Mouse (Mus musculus) urinary bladder, postnatal 14 days (tissue): ENCODE data around the gene Anpep.

Experiments used
- DNase-seq: peaks from one replicate; pipeline ENCODE4 v3.0.0; 2021; ENCODE audit warnings: low spot score

Anpep gene

GRCm38 (mm10) chr7:79866294-79867000 lies 5.6 kb upstream of the Anpep start:
- no peak for DNase-seq

- no peak for DNase-seq
These were observed 935 bp upstream of the Anpep start for GRCm38 (mm10) chr7:79861794-79862193.

DNA sequence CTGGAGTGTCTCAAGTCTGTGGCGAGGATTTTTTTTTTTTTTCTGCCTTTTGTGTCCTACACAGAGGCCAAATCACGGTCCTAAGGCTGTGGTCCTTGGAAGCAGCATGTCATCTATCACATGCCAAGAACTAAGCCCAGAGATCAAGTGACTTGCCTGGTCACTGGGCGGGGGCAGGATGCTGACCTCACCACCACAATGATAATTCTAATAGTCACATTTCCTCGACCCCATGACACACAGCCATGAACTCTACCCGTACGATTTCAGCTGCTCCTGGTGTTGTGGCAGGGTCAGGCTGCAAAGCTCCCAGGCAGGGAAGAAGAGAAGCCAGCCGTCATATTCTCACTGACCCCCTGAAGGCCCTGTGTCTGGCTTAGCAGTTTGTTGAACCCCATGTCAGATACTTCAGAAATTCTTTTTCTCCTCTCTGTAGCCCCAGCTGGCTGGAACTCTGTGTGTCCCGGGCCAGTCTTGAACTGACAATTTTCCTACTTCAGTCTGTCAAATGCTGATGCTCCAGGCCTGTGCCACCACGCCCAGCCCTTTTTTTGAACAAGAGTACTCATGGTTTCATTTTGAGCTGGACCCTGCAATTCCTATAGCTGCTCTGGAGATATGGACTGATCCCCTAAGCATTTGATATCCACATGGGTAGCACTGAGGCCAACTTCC lies 1.8 kb downstream of the Anpep start:
- no peak for DNase-seq

GRCm38 (mm10) chr7:79858202-79858934 lies 2.5 kb downstream of the Anpep start:
- DNase-seq = peak; percentile 32

DNA sequence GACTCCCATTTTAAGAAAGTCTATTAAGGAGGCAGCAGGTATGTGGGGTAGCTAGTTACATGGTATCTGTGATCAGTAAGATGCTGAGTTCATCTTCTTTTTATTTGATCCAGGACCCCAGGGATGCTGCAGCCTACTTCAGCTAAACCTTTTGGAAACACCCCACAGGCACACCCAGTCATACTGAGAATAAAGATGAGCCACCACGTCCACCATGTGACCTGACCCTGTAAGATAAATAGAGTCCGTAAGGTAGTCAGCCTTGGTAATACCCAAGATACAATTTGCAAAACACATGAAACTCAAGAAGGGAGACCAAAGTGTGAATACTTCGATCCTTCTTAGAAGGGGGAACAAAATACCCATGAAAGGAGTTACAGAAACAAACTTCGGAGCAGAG lies 4.6 kb downstream of the Anpep start:
- DNase-seq = no peak

- peak; percentile 51 for DNase-seq
These were observed 13.1 kb downstream of the Anpep start for GRCm38 (mm10) chr7:79847456-79848451.

DNA sequence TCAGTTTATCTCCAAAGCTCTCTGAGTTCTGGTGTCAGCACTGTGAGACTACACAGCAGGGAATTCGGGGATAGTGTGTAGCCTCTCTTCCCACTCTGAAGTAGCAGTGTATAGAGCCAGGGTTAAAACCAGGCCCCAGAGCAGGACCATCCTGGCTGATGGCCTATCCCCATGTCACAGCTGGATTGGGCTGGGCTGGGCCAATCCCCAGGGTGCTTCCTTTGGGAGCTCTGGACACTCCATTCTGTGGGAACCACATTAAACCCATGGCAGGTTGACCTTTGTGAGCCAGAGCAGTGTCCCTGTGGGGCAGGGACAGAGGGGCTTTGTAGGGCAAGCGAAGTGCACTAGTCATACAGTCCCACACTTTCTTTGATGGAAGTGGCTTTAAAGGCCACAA lies 14.5 kb downstream of the Anpep start:
- no peak for DNase-seq

DNA sequence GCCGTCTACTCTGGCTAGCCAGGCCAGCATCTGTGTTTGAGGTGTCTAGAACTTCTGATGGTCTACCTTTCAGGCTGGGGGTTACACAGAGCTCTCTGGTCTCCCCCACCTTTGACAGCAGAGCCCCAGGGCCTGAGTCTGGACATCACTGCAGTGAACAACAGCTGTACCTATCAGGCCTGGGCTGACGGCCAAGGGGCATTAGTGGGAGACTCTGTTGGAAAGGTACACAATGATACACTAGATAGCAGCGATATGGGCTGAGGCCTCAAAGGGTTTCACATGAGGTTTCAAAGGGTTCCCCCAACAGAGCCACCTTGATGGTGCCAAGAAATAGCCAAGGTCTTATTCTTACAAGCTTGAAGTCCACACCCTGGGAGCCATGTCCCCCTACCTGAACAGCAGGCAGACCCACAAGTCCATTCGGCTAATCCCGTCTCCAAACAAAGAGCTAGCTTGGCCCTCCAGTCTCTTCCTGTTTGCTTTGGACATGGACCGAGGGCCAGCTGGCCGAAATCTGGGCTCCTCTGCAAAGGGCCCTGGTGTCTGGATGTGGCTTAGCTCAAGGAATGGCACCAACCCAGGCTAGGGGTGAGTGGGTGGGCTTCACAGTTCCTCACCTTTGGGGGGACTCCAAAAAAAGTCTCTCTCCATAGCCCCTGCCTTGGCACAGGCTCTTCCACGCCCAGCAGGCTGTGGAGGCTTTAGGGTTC lies 16.6 kb downstream of the Anpep start:
- DNase-seq = peak; percentile 38

GRCm38 (mm10) chr7:79842163-79842562 lies 18.7 kb downstream of the Anpep start:
- DNase-seq = no peak

DNA sequence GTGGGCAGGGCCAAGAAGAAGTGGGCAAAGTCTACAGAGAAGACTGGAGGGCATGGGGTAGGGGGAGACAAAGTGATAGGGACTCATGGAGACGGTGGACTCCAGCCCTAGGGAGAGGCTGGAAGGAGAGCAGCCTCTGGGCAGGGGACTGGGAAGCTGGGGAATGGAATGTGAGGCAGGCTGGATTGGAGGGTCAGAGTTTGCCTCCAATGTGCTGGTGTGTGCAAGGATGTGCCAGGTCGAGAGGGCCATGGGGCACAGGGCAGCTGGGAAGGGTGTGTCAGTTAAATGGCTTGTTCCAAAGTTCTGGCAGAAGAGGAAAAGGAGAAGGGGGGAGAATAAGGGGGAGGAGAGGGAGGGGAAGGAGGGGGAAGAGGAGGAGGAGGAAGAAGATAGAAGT lies 23.6 kb downstream of the Anpep start:
- DNase-seq = no peak

- DNase-seq = no peak
These were observed 25.7 kb downstream of the Anpep start for GRCm38 (mm10) chr7:79835196-79835595.

- DNase-seq = no peak
These were observed 27.9 kb downstream of the Anpep start for GRCm38 (mm10) chr7:79832980-79833379.

DNA sequence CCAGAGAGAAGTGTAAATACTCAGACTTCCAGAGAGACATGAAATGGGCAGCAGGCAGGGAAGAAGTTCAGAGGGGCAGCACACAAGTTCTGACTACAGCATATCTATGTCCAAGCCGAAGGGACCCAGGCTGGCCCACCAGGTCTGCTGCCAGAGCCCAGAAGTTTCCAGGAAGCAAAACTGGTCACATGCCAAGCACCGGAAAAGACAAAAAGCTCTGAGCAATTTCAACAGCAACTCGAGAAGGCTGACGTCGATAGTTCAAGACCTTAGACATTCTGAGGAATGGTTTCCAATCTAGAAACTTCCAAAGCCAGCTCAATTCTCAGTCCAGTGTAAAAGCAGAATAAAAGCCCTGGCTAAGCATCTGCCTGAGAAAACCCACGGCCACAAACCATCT lies 29.3 kb downstream of the Anpep start:
- peak; percentile 21 for DNase-seq

DNA sequence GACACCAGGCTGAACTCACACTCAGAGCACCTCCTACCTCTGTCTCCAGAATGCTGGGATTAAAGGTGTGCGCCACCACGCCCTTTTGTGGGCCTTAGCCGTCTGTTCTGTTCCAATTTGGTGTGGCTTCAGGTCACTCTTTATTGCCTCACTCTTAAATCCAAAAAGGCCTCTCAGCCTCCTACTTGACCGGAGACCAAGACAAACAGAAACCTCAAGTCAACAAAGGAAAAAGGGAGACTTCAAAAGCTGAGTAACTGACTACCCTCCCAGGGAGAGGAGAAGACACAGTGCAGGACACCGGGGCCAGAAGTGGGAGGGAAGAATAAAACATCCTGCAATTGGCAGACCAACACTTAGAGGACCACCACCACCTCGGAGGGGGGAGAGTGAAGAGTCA lies 29.7 kb downstream of the Anpep start:
- DNase-seq = no peak

DNA sequence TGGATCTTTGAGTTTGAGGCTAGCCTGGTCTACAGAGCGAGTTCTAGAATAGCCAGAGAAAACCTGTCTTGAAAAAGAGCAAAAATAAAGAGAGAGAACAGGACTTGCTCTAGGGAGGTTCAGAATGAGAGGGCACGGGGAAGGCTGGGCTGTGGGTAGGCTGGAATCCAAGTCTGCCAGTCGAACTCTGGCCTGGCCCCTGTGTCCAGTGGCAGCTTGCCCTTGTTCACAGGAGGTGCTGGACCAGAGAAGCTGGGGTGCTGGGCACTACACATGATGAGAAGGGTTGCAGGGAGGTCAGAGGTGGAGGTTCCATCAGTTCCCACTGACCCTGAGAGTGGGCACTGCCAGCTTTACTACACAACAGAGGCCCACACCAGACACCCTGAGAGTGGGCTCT lies 32.5 kb downstream of the Anpep start:
- no peak for DNase-seq

- no peak for DNase-seq
These were observed 38.7 kb downstream of the Anpep start for GRCm38 (mm10) chr7:79822092-79822695.

GRCm38 (mm10) chr7:79819996-79820395 lies 40.9 kb downstream of the Anpep start:
- no peak for DNase-seq

- no peak for DNase-seq
These were observed 41.3 kb downstream of the Anpep start for GRCm38 (mm10) chr7:79819515-79819914.

- DNase-seq = no peak
These were observed 42.5 kb downstream of the Anpep start for GRCm38 (mm10) chr7:79818321-79818720.

- no peak for DNase-seq
These were observed 47.5 kb downstream of the Anpep start for GRCm38 (mm10) chr7:79813409-79813808.
